Mouse (Mus musculus) neural tube, embryonic 14.5 days (tissue): ENCODE data around the gene Adcy4. TPM values are rescaled to one million over a fixed set of nuclear protein-coding genes. Genes with fewer than 3 reads are reported as not detected.

ENCODE experiments used
- ATAC-seq: fragments of 200-750 bp; cut with Nextera tagmentation; 2 replicates; pipeline ENCODE4 v1.8.0; 2017; ENCODE audit warnings: low read depth, mild to moderate bottlenecking, moderate TSS enrichment, moderate library complexity
- H3K27ac ChIP-seq: fragments of 300-500 bp; sonication (generic); 2 replicates; pipeline ENCODE4 v1.5.1; 2014; ENCODE audit warnings: low read depth, mild to moderate bottlenecking, control low read depth, low read length, moderate library complexity, mixed read lengths
- H3K27me3 ChIP-seq: fragments of 300-500 bp; sonication (generic); 2 replicates; pipeline ENCODE4 v1.6.1; 2014; ENCODE audit warnings: low read length; ENCODE audit not compliant: control insufficient read depth, insufficient read depth
- H3K36me3 ChIP-seq: fragments of 300-500 bp; sonication (generic); 2 replicates; pipeline ENCODE4 v1.6.1; 2014; ENCODE audit warnings: low read length, mixed read lengths; ENCODE audit not compliant: control insufficient read depth, insufficient read depth
- H3K4me1 ChIP-seq: fragments of 300-500 bp; sonication (generic); 2 replicates; pipeline ENCODE4 v1.6.1; 2014; ENCODE audit warnings: low read length; ENCODE audit not compliant: control insufficient read depth, insufficient read depth
- H3K4me2 ChIP-seq: fragments of 300-500 bp; sonication (generic); 2 replicates; pipeline ENCODE4 v1.6.1; 2014; ENCODE audit warnings: mild to moderate bottlenecking, low read depth, low read length, control low read depth
- H3K4me3 ChIP-seq: fragments of 300-500 bp; sonication (generic); 2 replicates; pipeline ENCODE4 v1.5.1; 2014; ENCODE audit warnings: low read depth, low read length, control low read depth, mixed read lengths
- H3K9ac ChIP-seq: fragments of 300-500 bp; sonication (generic); replicated peaks from 2 replicates; pipeline ENCODE4 v1.6.1; 2014; ENCODE audit warnings: low read depth, mild to moderate bottlenecking, control low read depth, low read length, mixed read lengths
- H3K9me3 ChIP-seq: fragments of 300-500 bp; sonication (generic); 2 replicates; pipeline ENCODE4 v1.6.1; 2016; ENCODE audit warnings: low read length; ENCODE audit not compliant: control insufficient read depth
- WGBS: fragments of 180-500 bp; shearing (Covaris S2); extraction: QIAGEN DNeasy Blood & Tissue Kit; methylation state at CpG from one replicate; pipeline ENCODE4 v1.1.7; 2014; 5-methylcytosine and 5-hydroxymethylcytosine counted together
- polyA plus RNA-seq: library from polyadenylated mRNA; unstranded; fragments of >200 nt; fragmentation: Nextera tagmentation; extraction: Ambion mirVana; gene quantifications from 2 replicates; pipeline ENCODE4 v1.2.1, GENCODE M21; 2014

Gene Adcy4
- polyA plus RNA-seq, 1 experiment from 2014 or later: 1.9 TPM

GRCm38 (mm10) chr14:55781310-55781709 lies 2.6 kb downstream of the Adcy4 start:
- no peak overlapping the region for H3K27ac ChIP-seq
- peak overlapping the region; percentile 19; the same call in 1 of the 2 replicates for H3K4me2 ChIP-seq
- no peak overlapping the region for H3K4me3 ChIP-seq
- H3K4me1 ChIP-seq: 0 out of 2 replicates have a peak, but pooled peaks cover 2% of the 10 kb centered on the region
- H3K9ac ChIP-seq: no peak overlapping the region
- peak; percentile 84 for ATAC-seq
- H3K9me3 ChIP-seq: no peaks in the 10 kb centered on the region
- peaks cover 20% of the 10 kb centered on the region; the same call in 1 of the 2 replicates for H3K27me3 ChIP-seq
- WGBS: 13% methylated on average over 14 of the region's 14 CpGs
- no peaks in the 10 kb centered on the region for H3K36me3 ChIP-seq

GRCm38 (mm10) chr14:55780736-55781135 lies 3.2 kb downstream of the Adcy4 start:
- Histone ChIP-seq H3K27me3 (peaks cover 16% of the 10 kb centered on the region; the same call in 1 of the 2 replicates), H3K9me3 (no peaks in the 10 kb centered on the region), H3K27ac (no peak overlapping the region), H3K9ac (no peak overlapping the region), H3K4me3 (no peak overlapping the region), H3K36me3 (no peaks in the 10 kb centered on the region), H3K4me2 (no peak overlapping the region), H3K4me1 (0 out of 2 replicates have a peak, but pooled peaks cover 2% of the 10 kb centered on the region)
- WGBS: 84% methylated on average over 11 of the region's 11 CpGs
- no peak for ATAC-seq

GRCm38 (mm10) chr14:55779656-55780055 lies 4.2 kb downstream of the Adcy4 start:
- 61% methylated on average over 16 of the region's 16 CpGs for whole genome bisulfite sequencing
- no peaks in the 10 kb centered on the region for H3K36me3 ChIP-seq
- H3K27me3 ChIP-seq: peaks cover 10% of the 10 kb centered on the region; the same call in 1 of the 2 replicates

GRCm38 (mm10) chr14:55778686-55779085 lies 5.2 kb downstream of the Adcy4 start:
- no peak overlapping the region for H3K4me2 ChIP-seq
- peaks cover 10% of the 10 kb centered on the region; the same call in 1 of the 2 replicates for H3K27me3 ChIP-seq
- no peak overlapping the region for H3K9ac ChIP-seq
- H3K9me3 ChIP-seq: no peaks in the 10 kb centered on the region
- H3K27ac ChIP-seq: no peak overlapping the region
- no peaks in the 10 kb centered on the region for H3K36me3 ChIP-seq
- H3K4me1 ChIP-seq: 0 out of 2 replicates have a peak, but pooled peaks cover 2% of the 10 kb centered on the region
- ATAC-seq: no peak
- H3K4me3 ChIP-seq: no peak overlapping the region
- 89% methylated on average over 15 of the region's 15 CpGs for WGBS

More at GRCm38 (mm10) chr14:55779656-55780055, 4.2 kb downstream of the Adcy4 start:
- Histone ChIP-seq H3K4me2 (no peak overlapping the region), H3K9me3 (no peaks in the 10 kb centered on the region), H3K9ac (no peak overlapping the region), H3K4me1 (0 out of 2 replicates have a peak, but pooled peaks cover 2% of the 10 kb centered on the region), H3K4me3 (no peak overlapping the region), H3K27ac (no peak overlapping the region)
- ATAC-seq: no peak

- no peak overlapping the region for H3K9ac ChIP-seq
- no peak for ATAC-seq
- WGBS: 82% methylated on average over 11 of the region's 11 CpGs
- H3K36me3 ChIP-seq: no peaks in the 10 kb centered on the region
- H3K4me1 ChIP-seq: no peaks in the 10 kb centered on the region
- H3K9me3 ChIP-seq: no peaks in the 10 kb centered on the region
- H3K4me3 ChIP-seq: no peak overlapping the region
- no peak overlapping the region for H3K4me2 ChIP-seq
- H3K27ac ChIP-seq: no peak overlapping the region
- peaks cover 10% of the 10 kb centered on the region; the same call in 1 of the 2 replicates for H3K27me3 ChIP-seq
Measured at GRCm38 (mm10) chr14:55777806-55778205, 6.1 kb downstream of the Adcy4 start.

GRCm38 (mm10) chr14:55777176-55777575 lies 6.7 kb downstream of the Adcy4 start:
- Histone ChIP-seq H3K4me3 (no peak overlapping the region), H3K27me3 (peaks cover 3% of the 10 kb centered on the region; the same call in 1 of the 2 replicates), H3K4me2 (no peak overlapping the region), H3K9me3 (no peaks in the 10 kb centered on the region), H3K4me1 (no peaks in the 10 kb centered on the region), H3K9ac (no peak overlapping the region), H3K36me3 (no peaks in the 10 kb centered on the region), H3K27ac (no peak overlapping the region)
- no peak for ATAC-seq
- WGBS: 55% methylated on average over 3 of the region's 3 CpGs

- no peaks in the 10 kb centered on the region for H3K9me3 ChIP-seq
- WGBS: 82% methylated on average over 7 of the region's 7 CpGs
- no peak for ATAC-seq
Measured at GRCm38 (mm10) chr14:55776711-55777110, 7.2 kb downstream of the Adcy4 start.

GRCm38 (mm10) chr14:55769087-55769703 lies 14.7 kb downstream of the Adcy4 start:
- H3K27me3 ChIP-seq: peaks cover 19% of the 10 kb centered on the region
- H3K9ac ChIP-seq: no peak overlapping the region

More at GRCm38 (mm10) chr14:55776711-55777110, 7.2 kb downstream of the Adcy4 start:
- H3K27me3 ChIP-seq: peaks cover under 1% of the 10 kb centered on the region; the same call in 1 of the 2 replicates
- no peaks in the 10 kb centered on the region for H3K36me3 ChIP-seq
- H3K9ac ChIP-seq: no peak overlapping the region
- no peaks in the 10 kb centered on the region for H3K4me1 ChIP-seq
- H3K4me2 ChIP-seq: no peak overlapping the region
- H3K27ac ChIP-seq: no peak overlapping the region
- no peak overlapping the region for H3K4me3 ChIP-seq

GRCm38 (mm10) chr14:55768555-55768954 lies 15.3 kb downstream of the Adcy4 start:
- Histone ChIP-seq H3K27ac (no peak overlapping the region), H3K4me1 (0 out of 2 replicates have a peak, but pooled peaks cover 2% of the 10 kb centered on the region), H3K9ac (no peak overlapping the region), H3K36me3 (no peaks in the 10 kb centered on the region), H3K4me3 (no peak overlapping the region), H3K9me3 (no peaks in the 10 kb centered on the region), H3K27me3 (peaks cover 20% of the 10 kb centered on the region), H3K4me2 (no peak overlapping the region)
- WGBS: 87% methylated on average over 6 of the region's 6 CpGs
- ATAC-seq: no peak

More at GRCm38 (mm10) chr14:55769087-55769703, 14.7 kb downstream of the Adcy4 start:
- no peaks in the 10 kb centered on the region for H3K36me3 ChIP-seq
- 76% methylated on average over 16 of the region's 16 CpGs for WGBS
- ATAC-seq: no peak
- H3K4me3 ChIP-seq: no peak overlapping the region
- no peak overlapping the region for H3K4me2 ChIP-seq
- no peaks in the 10 kb centered on the region for H3K9me3 ChIP-seq
- H3K27ac ChIP-seq: no peak overlapping the region
- H3K4me1 ChIP-seq: 0 out of 2 replicates have a peak, but pooled peaks cover 2% of the 10 kb centered on the region
